Mouse (Mus musculus) T-cell, adult 2 months (primary cell): ENCODE data around the gene Rpl10.

Experiments used
- DNase-seq: peaks from one replicate; pipeline ENCODE4 v3.0.0; 2022; ENCODE audit warnings: low spot score

Rpl10 gene

GRCm38 (mm10) chrX:74281041-74281731 lies 10.6 kb downstream of the Rpl10 start:
- DNase-seq, result no peak

- DNase-seq, result peak; percentile 59
Observed at GRCm38 (mm10) chrX:74281732-74282394, 11.3 kb downstream of the Rpl10 start, which contains the start of the genes Taz and Dnase1l1. Taz (plus strand) TSS chrX:74281912. Dnase1l1 (minus strand) TSS chrX:74282337.

- peak; percentile 88 for DNase-seq
Observed at GRCm38 (mm10) chrX:74282395-74283091, 11.9 kb downstream of the Rpl10 start.

- no peak for DNase-seq
Observed at GRCm38 (mm10) chrX:74283092-74283437, 12.5 kb downstream of the Rpl10 start.

GRCm38 (mm10) chrX:74293431-74293830 lies 22.8 kb downstream of the Rpl10 start:
- no peak for DNase-seq

- DNase-seq, result peak; percentile 94
Observed at GRCm38 (mm10) chrX:74296538-74297448, 26.2 kb downstream of the Rpl10 start, which contains the start of gene Atp6ap1. Atp6ap1 (plus strand) TSS chrX:74297097.

- DNase-seq, result no peak
Observed at GRCm38 (mm10) chrX:74298348-74298747, 27.7 kb downstream of the Rpl10 start.

- no peak for DNase-seq
Observed at GRCm38 (mm10) chrX:74299721-74300120, 29.1 kb downstream of the Rpl10 start.

- peak; percentile 75 for DNase-seq
Observed at GRCm38 (mm10) chrX:74304867-74305700, 34.5 kb downstream of the Rpl10 start, which contains the start of gene Gdi1. Gdi1 (plus strand) TSS chrX:74304998.

GRCm38 (mm10) chrX:74312540-74313464 lies 42.2 kb downstream of the Rpl10 start, which contains the start of gene Fam50a:
Fam50a (plus strand) TSS chrX:74313033.
- DNase-seq, result peak; percentile 92
